ENCODE assay signal across 7 mouse cellular contexts in genomic region chr12:113187011-113187375, GRCm38 (mm10). TPM values are rescaled to one million over a fixed set of nuclear protein-coding genes. Genes with fewer than 3 reads are reported as not detected.
DNase-seq lines count a peak whose midpoint lies in the region; ATAC-seq lines count a peak whose summit lies in the region.

No protein-coding gene starts in this region.

- no peak overlapping the region for H3K9ac ChIP-seq in liver, embryonic 12.5 days
- peak overlapping the region; percentile 82 for H3K9ac ChIP-seq in forebrain, embryonic 12.5 days
- H3K9ac ChIP-seq in stomach, embryonic 15.5 days = no peak overlapping the region

- no peak overlapping the region for H3K27ac ChIP-seq in liver, embryonic 12.5 days
- H3K27ac ChIP-seq in forebrain, embryonic 12.5 days = no peak overlapping the region
- no peak overlapping the region for H3K27ac ChIP-seq in limb, embryonic 10.5 days
- no peak overlapping the region for H3K27ac ChIP-seq in stomach, embryonic 15.5 days

- intact Hi-C loops in gastrocnemius, postnatal 36 days (cut with DNase I) = no loop called here

- no peaks in the 10 kb centered on the region for H3K9me3 ChIP-seq in liver, embryonic 12.5 days (replicated peaks)
- no peaks in the 10 kb centered on the region for H3K9me3 ChIP-seq in forebrain, embryonic 12.5 days
- no peaks in the 10 kb centered on the region for H3K9me3 ChIP-seq in limb, embryonic 10.5 days (replicated peaks)
- H3K9me3 ChIP-seq in stomach, embryonic 15.5 days = no peaks in the 10 kb centered on the region

- H3K4me3 ChIP-seq in liver, embryonic 12.5 days = no peak overlapping the region
- H3K4me3 ChIP-seq in forebrain, embryonic 12.5 days (replicated peaks) = peak overlapping the region; percentile 72
- peak overlapping the region; percentile 76 for H3K4me3 ChIP-seq in limb, embryonic 10.5 days
- peak overlapping the region; percentile 38; the same call in 1 of the 2 replicates for H3K4me3 ChIP-seq in stomach, embryonic 15.5 days (replicated peaks)

- H3K4me2 ChIP-seq in liver, embryonic 12.5 days = peak overlapping the region; percentile 67
- peak overlapping the region; percentile 83 for H3K4me2 ChIP-seq in forebrain, embryonic 12.5 days
- peak overlapping the region; percentile 90 for H3K4me2 ChIP-seq in stomach, embryonic 15.5 days

- no peaks in the 10 kb centered on the region for H3K36me3 ChIP-seq in liver, embryonic 12.5 days
- H3K36me3 ChIP-seq in forebrain, embryonic 12.5 days (replicated peaks) = peaks cover 35% of the 10 kb centered on the region
- peaks cover 29% of the 10 kb centered on the region for H3K36me3 ChIP-seq in limb, embryonic 10.5 days
- H3K36me3 ChIP-seq in stomach, embryonic 15.5 days = 0 out of 2 replicates have a peak, but pooled peaks cover 4% of the 10 kb centered on the region

- peaks cover 19% of the 10 kb centered on the region for H3K4me1 ChIP-seq in liver, embryonic 12.5 days
- peaks cover 26% of the 10 kb centered on the region for H3K4me1 ChIP-seq in forebrain, embryonic 12.5 days
- H3K4me1 ChIP-seq in limb, embryonic 10.5 days = peaks cover 32% of the 10 kb centered on the region
- peaks cover 29% of the 10 kb centered on the region for H3K4me1 ChIP-seq in stomach, embryonic 15.5 days

- WGBS in liver, embryonic 12.5 days (ENCODE audit: insufficient replicate concordance) = 37% methylated on average over 4 of the region's 4 CpGs
- 52% methylated on average over 4 of the region's 4 CpGs for WGBS in forebrain, embryonic 12.5 days
- 45% methylated on average over 4 of the region's 4 CpGs for WGBS in limb, embryonic 10.5 days
- 46% methylated on average over 4 of the region's 4 CpGs for WGBS in stomach, embryonic 15.5 days

- no peak for DNase-seq in liver
- no peak for DNase-seq in limb, embryonic 10.5 days (ENCODE audit: low spot score)
- DNase-seq in urinary bladder, postnatal 25 days (ENCODE audit: low spot score) = no peak
- no peak for DNase-seq in gastrocnemius, postnatal 36 days

- peaks cover 74% of the 10 kb centered on the region for H3K27me3 ChIP-seq in liver, embryonic 12.5 days (replicated peaks)
- peaks cover 19% of the 10 kb centered on the region for H3K27me3 ChIP-seq in forebrain, embryonic 12.5 days
- H3K27me3 ChIP-seq in limb, embryonic 10.5 days (ENCODE audit: low read depth, poor library complexity, severe bottlenecking) = peaks cover 40% of the 10 kb centered on the region
- peaks cover 27% of the 10 kb centered on the region for H3K27me3 ChIP-seq in stomach, embryonic 15.5 days (replicated peaks)

- ATAC-seq in liver, embryonic 12.5 days = no peak
- ATAC-seq in forebrain, embryonic 12.5 days (ENCODE audit: low FRiP score) = no peak
- no peak for ATAC-seq in stomach, embryonic 15.5 days (ENCODE audit: insufficient read depth, low FRiP score, low read depth)

RNA-seq across cellular contexts. Expression of gene Tmem121, which starts 1.3 kb away (rescaled TPM):
- polyA plus RNA-seq in liver, embryonic 12.5 days (2016; fragmentation: Nextera tagmentation; extraction: Ambion mirVana) = 1.0 and 1.2 TPM in 2 replicates
- polyA plus RNA-seq in forebrain, embryonic 12.5 days (2016; fragmentation: Nextera tagmentation; extraction: Ambion mirVana) = 21.6 and 21.9 TPM in 2 replicates
- polyA plus RNA-seq in limb, embryonic 10.5 days (2016; fragmentation: Nextera tagmentation; extraction: Ambion mirVana) = 12.3 and 15.7 TPM in 2 replicates
- polyA plus RNA-seq in stomach, embryonic 15.5 days (2015; fragmentation: Nextera tagmentation; extraction: Ambion mirVana) = 8.4 and 10.5 TPM in 2 replicates
- under 1 TPM; 0.15 TPM for total RNA-seq in gastrocnemius, postnatal 36 days (2021)

RNA-seq across cellular contexts. Expression of gene Tedc1, which starts 30.8 kb away (rescaled TPM):
- polyA plus RNA-seq in liver, embryonic 12.5 days (2016; fragmentation: Nextera tagmentation; extraction: Ambion mirVana) = 18.3 and 18.5 TPM in 2 replicates
- 48.3 and 49.6 TPM in 2 replicates for polyA plus RNA-seq in forebrain, embryonic 12.5 days (2016; fragmentation: Nextera tagmentation; extraction: Ambion mirVana)
- 49.4 and 60.2 TPM in 2 replicates for polyA plus RNA-seq in limb, embryonic 10.5 days (2016; fragmentation: Nextera tagmentation; extraction: Ambion mirVana)
- polyA plus RNA-seq in stomach, embryonic 15.5 days (2015; fragmentation: Nextera tagmentation; extraction: Ambion mirVana) = 26.0 and 32.1 TPM in 2 replicates
- total RNA-seq in gastrocnemius, postnatal 36 days (2021) = under 1 TPM; 0.56 to 0.67 TPM

RNA-seq across cellular contexts. Expression of gene Crip1, which starts 40.9 kb away (rescaled TPM):
- 96.9 and 99.8 TPM in 2 replicates for polyA plus RNA-seq in liver, embryonic 12.5 days (2016; fragmentation: Nextera tagmentation; extraction: Ambion mirVana)
- 48.5 and 62.0 TPM in 2 replicates for polyA plus RNA-seq in forebrain, embryonic 12.5 days (2016; fragmentation: Nextera tagmentation; extraction: Ambion mirVana)
- polyA plus RNA-seq in limb, embryonic 10.5 days (2016; fragmentation: Nextera tagmentation; extraction: Ambion mirVana) = 48.7 and 61.0 TPM in 2 replicates
- 312 and 313 TPM in 2 replicates for polyA plus RNA-seq in stomach, embryonic 15.5 days (2015; fragmentation: Nextera tagmentation; extraction: Ambion mirVana)
- total RNA-seq in gastrocnemius, postnatal 36 days (2021) = 10 to 100 TPM; 73.5 to 88.6 TPM

RNA-seq across cellular contexts. Expression of gene Crip2, which starts 47.0 kb away (rescaled TPM):
- polyA plus RNA-seq in liver, embryonic 12.5 days (2016; fragmentation: Nextera tagmentation; extraction: Ambion mirVana) = 52.1 and 53.5 TPM in 2 replicates
- 223 and 227 TPM in 2 replicates for polyA plus RNA-seq in forebrain, embryonic 12.5 days (2016; fragmentation: Nextera tagmentation; extraction: Ambion mirVana)
- 58.8 and 63.8 TPM in 2 replicates for polyA plus RNA-seq in limb, embryonic 10.5 days (2016; fragmentation: Nextera tagmentation; extraction: Ambion mirVana)
- 125 and 130 TPM in 2 replicates for polyA plus RNA-seq in stomach, embryonic 15.5 days (2015; fragmentation: Nextera tagmentation; extraction: Ambion mirVana)
- 10 to 100 TPM; 30.9 to 39.3 TPM for total RNA-seq in gastrocnemius, postnatal 36 days (2021)
